Comparison of ENCODE assay signal across 13 mouse cellular contexts in the genomic region with DNA sequence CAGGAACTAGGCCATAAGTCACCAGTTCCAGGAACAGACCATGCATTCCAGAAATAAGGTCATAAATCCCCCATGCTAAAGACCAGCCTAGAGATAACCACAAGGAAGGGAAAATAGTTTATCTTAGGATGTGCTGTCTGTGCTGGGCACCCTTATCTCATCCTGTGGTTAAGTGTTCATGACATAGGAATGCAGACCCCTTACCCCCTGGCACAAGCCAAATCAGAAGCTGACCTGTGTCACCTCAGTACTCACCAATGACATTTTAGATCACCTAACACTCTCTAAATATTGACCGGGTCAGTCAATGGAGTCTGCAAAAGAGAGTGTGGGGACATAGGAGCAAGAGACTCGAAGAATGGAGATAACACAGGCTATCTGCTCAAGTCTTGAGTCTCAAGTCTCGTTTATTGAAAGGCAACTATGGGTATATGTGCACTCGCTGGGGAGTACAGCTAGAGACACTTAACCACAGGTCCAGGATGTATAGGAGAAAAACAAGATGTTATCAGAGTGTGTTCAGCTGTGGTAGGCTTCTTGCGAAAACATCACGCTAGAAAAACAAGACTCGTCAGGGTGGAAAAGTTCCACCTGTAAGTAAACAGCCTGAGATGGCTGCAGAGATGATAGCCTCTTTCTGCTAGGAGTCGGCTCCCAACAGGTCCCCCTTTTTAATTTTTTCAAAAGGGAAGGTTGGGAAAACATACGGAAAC. TPM values are rescaled to one million over a fixed set of nuclear protein-coding genes. Genes with fewer than 3 reads are reported as not detected.
DNase-seq lines count a peak whose midpoint lies in the region; ATAC-seq and TF ChIP-seq lines count a peak whose summit lies in the region.
"Had no signal": no experiment of that assay in that cellular context is flagged by ENCODE, and none has a peak within 500 bp of the region (broad histone marks: within the 10 kb centered on the region; RNA-seq: fewer than 3 reads in every experiment).

No protein-coding gene starts in this region.

- no peaks in the 10 kb centered on the region for H3K27me3 ChIP-seq in liver, embryonic 16.5 days (ENCODE audit: control insufficient read depth, insufficient read depth, low read depth, low read length)

- WGBS in liver, embryonic 16.5 days (ENCODE audit: insufficient replicate concordance), result 13% methylated on average over 9 of the region's 9 CpGs

- no peak overlapping the region for H3K9ac ChIP-seq in liver, embryonic 16.5 days (ENCODE audit: low read depth, low read length)

- intact Hi-C loops in gastrocnemius, postnatal 14 days (cut with DNase I; ENCODE audit: low total_unique reads), result no loop called here

- H3K27ac ChIP-seq in liver, embryonic 16.5 days (ENCODE audit: low read length), result peak overlapping the region; percentile 41
- no peak overlapping the region for H3K27ac ChIP-seq in layer of hippocampus, adult 2 months

- H3K4me2 ChIP-seq in liver, embryonic 16.5 days (ENCODE audit: low read depth, low read length), result no peak overlapping the region

- H3K9me3 ChIP-seq in liver, embryonic 16.5 days (replicated peaks; ENCODE audit: control insufficient read depth, low read length), result no peaks in the 10 kb centered on the region

- DNase-seq in gastrocnemius, adult 18-20 months (ENCODE audit: low spot score), result peak; percentile 1
- DNase-seq in gastrocnemius, postnatal 14 days, result no peak
- DNase-seq in lung, postnatal 36 days, result peak; percentile 46
- no peak for DNase-seq in lung, adult 18-20 months
- peak; percentile 16 for DNase-seq in yolk sac, embryonic 10.5 days (ENCODE audit: low spot score)
- no peak for DNase-seq in retina, embryonic 14.5 days (ENCODE audit: low spot score)
- no peak for DNase-seq in layer of hippocampus, adult 2 months (ENCODE audit: low spot score in 2 of 2)
- DNase-seq: cerebellum, postnatal 25 days; gastrocnemius, postnatal 36 days; kidney, adult 11 months; retina, postnatal 1 day had no signal

- no peak overlapping the region for H3K4me3 ChIP-seq in liver, embryonic 16.5 days (ENCODE audit: low read depth, low read length)
- no peak overlapping the region for H3K4me3 ChIP-seq in layer of hippocampus, adult 2 months

- H3K36me3 ChIP-seq in liver, embryonic 16.5 days (ENCODE audit: control insufficient read depth, insufficient read depth), result no peaks in the 10 kb centered on the region

- no peak for TF ChIP-seq CTCF in layer of hippocampus, adult 2 months (conservative IDR thresholded peaks at IDR 0.05)

- H3K4me1 ChIP-seq in liver, embryonic 16.5 days (ENCODE audit: control insufficient read depth, low read depth, low read length), result peaks cover 6% of the 10 kb centered on the region

- no peak for ATAC-seq in liver, embryonic 16.5 days (ENCODE audit: low read depth)

RNA-seq across cellular contexts. Expression of a gene that starts 14.7 kb away (rescaled TPM):
- total RNA-seq in gastrocnemius, adult 18-20 months (2021), result 1 to 10 TPM in 1 of 2 experiments, under 1 TPM in 1; 0.62 to 1.2 TPM
- 1 to 10 TPM in 1 of 2 experiments, under 1 TPM in 1; 0.84 to 1.1 TPM for total RNA-seq in gastrocnemius, postnatal 14 days (2021)
- polyA plus RNA-seq in liver, embryonic 16.5 days (2015; fragmentation: Nextera tagmentation; extraction: Ambion mirVana), result 11.2 and 11.7 TPM in 2 replicates
- total RNA-seq in layer of hippocampus, adult 2 months (2021), result under 1 TPM; 0.44 to 0.56 TPM

RNA-seq across cellular contexts. Expression of a gene that starts 37.0 kb away (rescaled TPM):
- not detected for total RNA-seq in gastrocnemius, adult 18-20 months (2021)
- not detected for total RNA-seq in gastrocnemius, postnatal 14 days (2021)
- polyA plus RNA-seq in liver, embryonic 16.5 days (2015; fragmentation: Nextera tagmentation; extraction: Ambion mirVana), result 1.1 and 1.2 TPM in 2 replicates
- total RNA-seq in layer of hippocampus, adult 2 months (2021), result not detected
- total RNA-seq: left cerebral cortex, postnatal 25 days had no signal

RNA-seq across cellular contexts. Expression of a gene that starts 59.0 kb away (rescaled TPM):
- under 1 TPM; 0.11 to 0.21 TPM for total RNA-seq in gastrocnemius, adult 18-20 months (2021)
- total RNA-seq in gastrocnemius, postnatal 14 days (2021), result under 1 TPM; 0.18 to 0.27 TPM
- polyA plus RNA-seq in liver, embryonic 16.5 days (2015; fragmentation: Nextera tagmentation; extraction: Ambion mirVana), result 0.40 and 0.51 TPM in 2 replicates
- under 1 TPM; 0.44 to 0.69 TPM for total RNA-seq in layer of hippocampus, adult 2 months (2021)

Comparison
In these comparisons a context has a peak if more than half of its experiments do, and no peak if none do; other contexts are left out.
1. DNase-seq: peak in gastrocnemius, adult 18-20 months (single experiment), lung, postnatal 36 days (single experiment) and yolk sac, embryonic 10.5 days (single experiment); none in gastrocnemius, postnatal 14 days (single experiment), lung, adult 18-20 months (0 of 2), retina, embryonic 14.5 days (single experiment) and layer of hippocampus, adult 2 months (0 of 2).